Mouse (Mus musculus) small intestine, adult 2 months (tissue): ENCODE data around the gene Acoxl.

Source experiments
- CTCF ChIP-seq: fragments of 200-500 bp; IDR thresholded peaks from 2 replicates; pipeline ENCODE4 v1.5.1; 2012; ENCODE audit warnings: low read depth, mild to moderate bottlenecking, control low read depth, inconsistent platforms, low read length, moderate library complexity, mixed read lengths; ENCODE audit not compliant: insufficient replicate concordance, insufficient read length; ENCODE audit errors: extremely low read depth
- POLR2A ChIP-seq: fragments of 200-500 bp; IDR thresholded peaks from 2 replicates; pipeline ENCODE4 v1.6.1; 2012; ENCODE audit warnings: low read depth, mild to moderate bottlenecking, control low read depth, inconsistent platforms, low read length, moderate library complexity

- TF ChIP-seq POLR2A (peak; percentile 71; the same call in 1 of the 2 replicates), CTCF (no peak)
Observed at GRCm38 (mm10) chr2:127791919-127792603, 46.6 kb upstream of the Acoxl start, which contains the start of gene Mtln.
